Mouse (Mus musculus): ENCODE results near the gene Sox5. TPM values are rescaled to one million over a fixed set of nuclear protein-coding genes. Genes with fewer than 3 reads are reported as not detected.
"Not testable (repeated sequence)": the region's sequence is repeated elsewhere in the genome, so short reads cannot be mapped to it uniquely, and the experiment has no call there.

The Sox5 gene
- polyA plus RNA-seq, 1 experiment from 2014 or later, result 61.5 TPM

- not testable (repeated sequence) for H3K4me1 ChIP-seq (replicated peaks; ENCODE audit: control insufficient read depth, insufficient read depth, low read length); H3K27me3 ChIP-seq (ENCODE audit: control insufficient read depth, insufficient read depth, low read length); H3K9me3 ChIP-seq (ENCODE audit: control insufficient read depth, low read length); H3K4me2 ChIP-seq (ENCODE audit: low read depth, low read length, severe bottlenecking); H3K27ac ChIP-seq (ENCODE audit: low read depth, low read length); ATAC-seq (replicated peaks; ENCODE audit: low FRiP score); H3K4me3 ChIP-seq (ENCODE audit: low read depth, low read length); DNase-seq (ENCODE audit: low spot score); H3K36me3 ChIP-seq (ENCODE audit: control insufficient read depth, insufficient read depth, low read length); H3K9ac ChIP-seq (ENCODE audit: low read length)
- 97% methylated on average over 13 of the region's 13 CpGs for WGBS
Observed at GRCm38 (mm10) chr6:144182429-144182828, 599.3 kb downstream of the Sox5 start.

GRCm38 (mm10) chr6:144181083-144181866, 600.5 kb downstream of the Sox5 start:
- 0 out of 2 replicates have a peak overlapping the region, but pooled peaks have one; percentile 5 for H3K9ac ChIP-seq (ENCODE audit: low read length)
- peaks cover 2% of the 10 kb centered on the region; the same call in 1 of the 2 replicates for H3K4me1 ChIP-seq (replicated peaks; ENCODE audit: control insufficient read depth, insufficient read depth, low read length)
- ATAC-seq (replicated peaks; ENCODE audit: low FRiP score), result no peak; the same call in 1 of the 2 replicates

GRCm38 (mm10) chr6:144179111-144179510, 602.7 kb downstream of the Sox5 start:
- H3K36me3 ChIP-seq (ENCODE audit: control insufficient read depth, insufficient read depth, low read length), result no peaks in the 10 kb centered on the region
- H3K27ac ChIP-seq (ENCODE audit: low read depth, low read length), result no peak overlapping the region
- no peak overlapping the region for H3K4me3 ChIP-seq (ENCODE audit: low read depth, low read length)
- no peak for ATAC-seq (replicated peaks; ENCODE audit: low FRiP score)
- peaks cover 2% of the 10 kb centered on the region; the same call in 1 of the 2 replicates for H3K4me1 ChIP-seq (replicated peaks; ENCODE audit: control insufficient read depth, insufficient read depth, low read length)
- H3K9ac ChIP-seq (ENCODE audit: low read length), result no peak overlapping the region
- H3K27me3 ChIP-seq (ENCODE audit: control insufficient read depth, insufficient read depth, low read length), result no peaks in the 10 kb centered on the region
- no peak overlapping the region for H3K4me2 ChIP-seq (ENCODE audit: low read depth, low read length, severe bottlenecking)
- no peaks in the 10 kb centered on the region for H3K9me3 ChIP-seq (ENCODE audit: control insufficient read depth, low read length)
- 82% methylated on average over 3 of the region's 3 CpGs for WGBS
- no peak for DNase-seq (ENCODE audit: low spot score)

More at GRCm38 (mm10) chr6:144181083-144181866, 600.5 kb downstream of the Sox5 start:
- H3K4me2 ChIP-seq (ENCODE audit: low read depth, low read length, severe bottlenecking), result no peak overlapping the region
- no peaks in the 10 kb centered on the region for H3K36me3 ChIP-seq (ENCODE audit: control insufficient read depth, insufficient read depth, low read length)
- no peak overlapping the region for H3K4me3 ChIP-seq (ENCODE audit: low read depth, low read length)
- H3K27me3 ChIP-seq (ENCODE audit: control insufficient read depth, insufficient read depth, low read length), result no peaks in the 10 kb centered on the region
- no peaks in the 10 kb centered on the region for H3K9me3 ChIP-seq (ENCODE audit: control insufficient read depth, low read length)
- H3K27ac ChIP-seq (ENCODE audit: low read depth, low read length), result peak overlapping the region; percentile 42; the same call in 1 of the 2 replicates
- no peak for DNase-seq (ENCODE audit: low spot score)
- WGBS, result 38% methylated on average over 12 of the region's 12 CpGs

GRCm38 (mm10) chr6:144176674-144177073, 605.1 kb downstream of the Sox5 start:
- 90% methylated on average over 5 of the region's 5 CpGs for WGBS
- ATAC-seq (replicated peaks; ENCODE audit: low FRiP score) (no peak), DNase-seq (ENCODE audit: low spot score) (no peak)
- no peaks in the 10 kb centered on the region for H3K36me3 ChIP-seq (ENCODE audit: control insufficient read depth, insufficient read depth, low read length)
- no peak overlapping the region for H3K9ac ChIP-seq (ENCODE audit: low read length)
- H3K27me3 ChIP-seq (ENCODE audit: control insufficient read depth, insufficient read depth, low read length), result no peaks in the 10 kb centered on the region
- no peak overlapping the region for H3K27ac ChIP-seq (ENCODE audit: low read depth, low read length)
- no peaks in the 10 kb centered on the region for H3K9me3 ChIP-seq (ENCODE audit: control insufficient read depth, low read length)
- H3K4me3 ChIP-seq (ENCODE audit: low read depth, low read length), result no peak overlapping the region
- H3K4me2 ChIP-seq (ENCODE audit: low read depth, low read length, severe bottlenecking), result no peak overlapping the region
- H3K4me1 ChIP-seq (replicated peaks; ENCODE audit: control insufficient read depth, insufficient read depth, low read length), result peaks cover 2% of the 10 kb centered on the region; the same call in 1 of the 2 replicates

- H3K4me1 ChIP-seq (replicated peaks; ENCODE audit: control insufficient read depth, insufficient read depth, low read length), result no peaks in the 10 kb centered on the region; the same call in 1 of the 2 replicates
- no peak for DNase-seq (ENCODE audit: low spot score)
- no peak for ATAC-seq (replicated peaks; ENCODE audit: low FRiP score)
- H3K4me2 ChIP-seq (ENCODE audit: low read depth, low read length, severe bottlenecking), result no peak overlapping the region
- no peak overlapping the region for H3K9ac ChIP-seq (ENCODE audit: low read length)
- H3K9me3 ChIP-seq (ENCODE audit: control insufficient read depth, low read length), result no peaks in the 10 kb centered on the region
- H3K4me3 ChIP-seq (ENCODE audit: low read depth, low read length), result no peak overlapping the region
- 93% methylated on average over 3 of the region's 3 CpGs for WGBS
- H3K36me3 ChIP-seq (ENCODE audit: control insufficient read depth, insufficient read depth, low read length), result no peaks in the 10 kb centered on the region
- no peak overlapping the region for H3K27ac ChIP-seq (ENCODE audit: low read depth, low read length)
- no peaks in the 10 kb centered on the region for H3K27me3 ChIP-seq (ENCODE audit: control insufficient read depth, insufficient read depth, low read length)
Observed at GRCm38 (mm10) chr6:144175590-144175989, 606.2 kb downstream of the Sox5 start.

GRCm38 (mm10) chr6:144170541-144170940, 611.2 kb downstream of the Sox5 start:
- Histone ChIP-seq H3K9me3 (ENCODE audit: control insufficient read depth, low read length) (no peaks in the 10 kb centered on the region), H3K9ac (ENCODE audit: low read length) (no peak overlapping the region), H3K4me2 (ENCODE audit: low read depth, low read length, severe bottlenecking) (no peak overlapping the region), H3K4me1 (replicated peaks; ENCODE audit: control insufficient read depth, insufficient read depth, low read length) (peaks cover 20% of the 10 kb centered on the region; the same call in 1 of the 2 replicates), H3K27ac (ENCODE audit: low read depth, low read length) (no peak overlapping the region), H3K27me3 (ENCODE audit: control insufficient read depth, insufficient read depth, low read length) (no peaks in the 10 kb centered on the region), H3K4me3 (ENCODE audit: low read depth, low read length) (no peak overlapping the region), H3K36me3 (ENCODE audit: control insufficient read depth, insufficient read depth, low read length) (no peaks in the 10 kb centered on the region)
- 73% methylated on average over 4 of the region's 4 CpGs for WGBS
- ATAC-seq (replicated peaks; ENCODE audit: low FRiP score) (no peak), DNase-seq (ENCODE audit: low spot score) (no peak)

- peak; percentile 40; the same call in 1 of the 2 replicates for ATAC-seq (replicated peaks; ENCODE audit: low FRiP score)
- Histone ChIP-seq H3K9ac (ENCODE audit: low read length) (no peak overlapping the region), H3K4me1 (replicated peaks; ENCODE audit: control insufficient read depth, insufficient read depth, low read length) (peaks cover 20% of the 10 kb centered on the region; the same call in 1 of the 2 replicates), H3K27me3 (ENCODE audit: control insufficient read depth, insufficient read depth, low read length) (no peaks in the 10 kb centered on the region), H3K4me3 (ENCODE audit: low read depth, low read length) (no peak overlapping the region), H3K9me3 (ENCODE audit: control insufficient read depth, low read length) (no peaks in the 10 kb centered on the region), H3K4me2 (ENCODE audit: low read depth, low read length, severe bottlenecking) (no peak overlapping the region), H3K36me3 (ENCODE audit: control insufficient read depth, insufficient read depth, low read length) (no peaks in the 10 kb centered on the region), H3K27ac (ENCODE audit: low read depth, low read length) (peak overlapping the region; percentile 59)
- WGBS, result 9% methylated on average over 4 of the region's 4 CpGs
- DNase-seq (ENCODE audit: low spot score), result no peak
Observed at GRCm38 (mm10) chr6:144169791-144170190, 612.0 kb downstream of the Sox5 start.

- H3K36me3 ChIP-seq (ENCODE audit: control insufficient read depth, insufficient read depth, low read length), result no peaks in the 10 kb centered on the region
- DNase-seq (ENCODE audit: low spot score) (no peak), ATAC-seq (replicated peaks; ENCODE audit: low FRiP score) (no peak)
- WGBS, result 77% methylated on average over 12 of the region's 12 CpGs
- no peak overlapping the region for H3K4me3 ChIP-seq (ENCODE audit: low read depth, low read length)
- no peaks in the 10 kb centered on the region for H3K27me3 ChIP-seq (ENCODE audit: control insufficient read depth, insufficient read depth, low read length)
- H3K9me3 ChIP-seq (ENCODE audit: control insufficient read depth, low read length), result no peaks in the 10 kb centered on the region
- no peak overlapping the region for H3K9ac ChIP-seq (ENCODE audit: low read length)
- no peak overlapping the region for H3K4me2 ChIP-seq (ENCODE audit: low read depth, low read length, severe bottlenecking)
- no peak overlapping the region for H3K27ac ChIP-seq (ENCODE audit: low read depth, low read length)
- peaks cover 20% of the 10 kb centered on the region; the same call in 1 of the 2 replicates for H3K4me1 ChIP-seq (replicated peaks; ENCODE audit: control insufficient read depth, insufficient read depth, low read length)
Observed at GRCm38 (mm10) chr6:144168696-144169476, 612.9 kb downstream of the Sox5 start.

All from forebrain, embryonic 11.5 days (tissue).